Mouse (Mus musculus) thymus, adult 2 months (tissue): Measurements from ENCODE around the gene Pla2g2c. TPM values are rescaled to one million over a fixed set of nuclear protein-coding genes. Genes with fewer than 3 reads are reported as not detected.
A peak's percentile ranks its signal among the peaks of the same experiment; 100 is the strongest.

Experiments used
- DNase-seq: peaks from one replicate; pipeline ENCODE4 v3.0.0; 2021
- H3K27ac ChIP-seq: fragments of 200-500 bp; 2 replicates; pipeline ENCODE4 v1.5.1; 2012; ENCODE audit warnings: low read length, control low read depth; ENCODE audit not compliant: control insufficient read depth, insufficient read depth
- H3K27me3 ChIP-seq: fragments of 200-500 bp; 2 replicates; pipeline ENCODE4 v1.6.1; 2012; ENCODE audit warnings: mild to moderate bottlenecking, low read length, moderate library complexity, mixed read lengths; ENCODE audit not compliant: control insufficient read depth, insufficient read depth
- H3K36me3 ChIP-seq: fragments of 200-500 bp; 2 replicates; pipeline ENCODE4 v1.6.1; 2012; ENCODE audit warnings: mild to moderate bottlenecking, low read length, moderate library complexity; ENCODE audit not compliant: control insufficient read depth, insufficient read depth
- H3K4me1 ChIP-seq: fragments of 200-500 bp; replicated peaks from 2 replicates; pipeline ENCODE4 v1.6.1; 2012; ENCODE audit warnings: low read length; ENCODE audit not compliant: control insufficient read depth, insufficient read depth
- H3K4me3 ChIP-seq: fragments of 200-500 bp; 2 replicates; pipeline ENCODE4 v1.5.1; 2012; ENCODE audit warnings: mild to moderate bottlenecking, low read length, control low read depth, moderate library complexity; ENCODE audit not compliant: control insufficient read depth, insufficient read depth
- CTCF ChIP-seq: fragments of 200-500 bp; IDR thresholded peaks from 2 replicates; pipeline ENCODE4 v1.5.1; 2012; ENCODE audit warnings: mild to moderate bottlenecking, control low read depth, low read length, moderate library complexity, borderline replicate concordance; ENCODE audit not compliant: control insufficient read depth, poor library complexity, insufficient read depth; ENCODE audit errors: extremely low read depth
- POLR2A ChIP-seq: fragments of 200-500 bp; IDR thresholded peaks from 2 replicates; pipeline ENCODE4 v1.6.1; 2012; ENCODE audit warnings: mild to moderate bottlenecking, low read length, control low read depth, moderate library complexity; ENCODE audit not compliant: control insufficient read depth, poor library complexity, insufficient read depth; ENCODE audit errors: extremely low read depth
- WGBS: fragments of 180-500 bp; shearing (Covaris S2); methylation state at CpG from one replicate; pipeline ENCODE4 v1.1.7; 2018; 5-methylcytosine and 5-hydroxymethylcytosine counted together
- polyA plus RNA-seq: library from polyadenylated mRNA; depleted of rRNA; stranded (reverse); fragments of >200 nt; gene quantifications from 2 replicates; pipeline ENCODE4 v1.2.3, GENCODE M21; 2012

Pla2g2c gene
- polyA plus RNA-seq, 1 experiment = not detected

GRCm38 (mm10) chr4:138714186-138714585, 10.4 kb upstream of the Pla2g2c start:
- Histone ChIP-seq H3K27ac (no peak overlapping the region), H3K27me3 (no peaks in the 10 kb centered on the region), H3K4me3 (no peak overlapping the region), H3K4me1 (no peaks in the 10 kb centered on the region), H3K36me3 (no peaks in the 10 kb centered on the region)
- TF ChIP-seq POLR2A = no peak
- no peak for TF ChIP-seq CTCF
- no peak for DNase-seq
- 89% methylated on average over 1 of the region's 1 CpGs for WGBS

GRCm38 (mm10) chr4:138716697-138717096, 7.9 kb upstream of the Pla2g2c start:
- no peak for DNase-seq
- Histone ChIP-seq H3K4me3 (no peak overlapping the region), H3K27ac (no peak overlapping the region), H3K36me3 (no peaks in the 10 kb centered on the region), H3K27me3 (no peaks in the 10 kb centered on the region), H3K4me1 (no peaks in the 10 kb centered on the region)
- TF ChIP-seq CTCF (no peak), POLR2A (no peak)
- 87% methylated on average over 9 of the region's 9 CpGs for WGBS

- WGBS = 77% methylated on average over 5 of the region's 5 CpGs
- H3K4me3 ChIP-seq = no peak overlapping the region
- no peak overlapping the region for H3K27ac ChIP-seq
- TF ChIP-seq POLR2A = no peak
- TF ChIP-seq CTCF = no peak
- DNase-seq = no peak
- no peaks in the 10 kb centered on the region for H3K36me3 ChIP-seq
- H3K27me3 ChIP-seq = no peaks in the 10 kb centered on the region
- peaks cover 5% of the 10 kb centered on the region for H3K4me1 ChIP-seq
Measured at GRCm38 (mm10) chr4:138718586-138719263, 5.9 kb upstream of the Pla2g2c start.

- no peaks in the 10 kb centered on the region for H3K27me3 ChIP-seq
- 86% methylated on average over 5 of the region's 5 CpGs for WGBS
- no peak for DNase-seq
- no peak overlapping the region for H3K27ac ChIP-seq
- H3K36me3 ChIP-seq = no peaks in the 10 kb centered on the region
- H3K4me1 ChIP-seq = peaks cover 8% of the 10 kb centered on the region
- TF ChIP-seq CTCF = no peak
- H3K4me3 ChIP-seq = no peak overlapping the region
Measured at GRCm38 (mm10) chr4:138719264-138719596, 5.4 kb upstream of the Pla2g2c start.

- Histone ChIP-seq H3K27ac (peak overlapping the region; percentile 35; the same call in 1 of the 2 replicates), H3K4me3 (no peak overlapping the region), H3K27me3 (peaks cover 2% of the 10 kb centered on the region; the same call in 1 of the 2 replicates), H3K36me3 (no peaks in the 10 kb centered on the region), H3K4me1 (peaks cover 20% of the 10 kb centered on the region)
- no peak for TF ChIP-seq CTCF
- TF ChIP-seq POLR2A = no peak
- DNase-seq = peak; percentile 64
- WGBS = 37% methylated on average over 15 of the region's 15 CpGs
Measured at GRCm38 (mm10) chr4:138723493-138724281, 905 bp upstream of the Pla2g2c start.

GRCm38 (mm10) chr4:138725127-138725461, 502 bp downstream of the Pla2g2c start:
- no peak overlapping the region for H3K27ac ChIP-seq
- H3K27me3 ChIP-seq = peaks cover 2% of the 10 kb centered on the region; the same call in 1 of the 2 replicates
- 5% methylated on average over 13 of the region's 13 CpGs for WGBS
- peaks cover 20% of the 10 kb centered on the region for H3K4me1 ChIP-seq
- no peaks in the 10 kb centered on the region for H3K36me3 ChIP-seq
- TF ChIP-seq POLR2A = no peak
- TF ChIP-seq CTCF = no peak
- no peak overlapping the region for H3K4me3 ChIP-seq
- DNase-seq = peak; percentile 85
